Mouse (Mus musculus) lung, postnatal 10 days (tissue): ENCODE data around the gene Cant1.

Source experiments
- DNase-seq: peaks from one replicate; pipeline ENCODE4 v3.0.0; 2021

Gene Cant1

DNA sequence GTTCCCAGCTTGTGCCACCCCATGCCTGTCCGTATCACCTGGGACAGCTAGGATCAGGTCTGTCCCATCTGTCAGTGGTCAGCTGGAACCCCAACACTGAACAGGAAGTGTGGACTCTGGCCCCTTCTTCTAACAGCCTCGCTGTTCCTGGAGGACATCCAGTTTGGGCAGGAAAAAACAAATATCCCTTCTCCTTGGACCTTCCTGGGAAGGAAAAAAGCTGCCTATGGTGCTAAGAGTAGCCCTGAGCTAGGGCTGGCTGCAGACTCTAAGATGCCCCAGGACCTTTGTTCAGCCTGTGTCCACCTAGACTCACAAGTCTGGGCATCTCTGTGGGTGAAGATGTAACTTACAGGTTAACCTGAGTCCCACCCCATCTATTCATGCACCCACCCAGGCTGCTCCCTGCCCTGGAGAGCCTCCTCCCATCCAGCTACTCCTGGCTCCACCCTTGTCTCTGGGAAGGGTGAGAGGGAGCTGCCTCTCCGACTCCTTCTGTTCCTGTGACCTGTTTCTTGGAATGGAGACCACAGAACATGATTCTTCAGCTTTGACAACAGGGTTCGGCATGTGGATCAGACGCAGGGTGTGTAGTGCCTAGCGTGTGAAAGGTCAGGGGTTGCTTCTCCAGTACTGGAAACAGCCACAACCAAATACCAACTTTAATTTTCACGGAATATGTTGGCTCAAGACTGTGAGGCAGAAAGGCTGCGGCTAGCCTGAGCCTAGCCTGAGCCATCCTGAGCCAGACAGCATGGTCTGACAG lies 10.2 kb upstream of the Cant1 start:
- peak; percentile 68 for DNase-seq

DNA sequence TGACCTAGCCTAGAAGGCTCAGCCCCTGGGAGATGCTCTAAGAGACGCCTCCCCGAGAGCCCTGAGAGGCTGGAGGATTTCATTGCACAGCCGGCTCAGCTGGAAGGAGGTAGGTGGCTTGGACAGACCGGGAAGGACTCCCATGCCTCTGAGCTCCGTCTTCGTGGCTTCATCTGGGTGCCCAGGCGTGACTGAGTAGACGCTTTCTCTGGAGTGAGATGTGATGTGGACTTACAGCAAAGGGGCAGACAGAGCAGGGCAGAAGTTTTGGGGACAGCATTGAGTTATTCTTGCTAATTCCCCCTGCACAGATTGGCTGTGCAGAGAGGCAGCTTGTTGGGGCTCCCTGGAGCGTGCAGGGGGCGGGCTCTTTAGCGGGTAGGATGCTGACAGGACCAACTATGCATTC lies 9.6 kb upstream of the Cant1 start:
- peak; percentile 51 for DNase-seq

DNA sequence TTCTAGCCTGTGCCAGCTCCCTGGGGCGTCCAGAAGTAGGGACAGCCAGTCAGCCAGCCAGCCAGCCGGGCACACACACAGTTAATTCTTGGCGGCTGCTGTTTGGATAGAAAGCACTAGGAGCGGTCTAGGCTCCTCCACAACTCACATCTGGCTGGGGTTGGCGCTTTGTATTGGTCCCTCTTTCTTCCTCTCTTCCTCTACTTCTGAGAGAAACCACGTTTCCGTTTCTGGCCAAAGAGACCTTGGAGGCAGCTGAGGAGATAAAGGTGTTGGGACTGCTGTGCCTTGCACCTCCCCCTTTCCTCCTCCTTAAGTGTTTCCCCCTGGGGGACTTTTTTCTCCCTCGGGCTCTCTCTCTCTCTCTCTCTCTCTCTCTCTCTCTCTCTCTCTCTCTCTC lies 9.1 kb upstream of the Cant1 start, which contains the start of gene C1qtnf1:
TSS of gene C1qtnf1 (plus strand) at position 218 of the 400 bp plus-strand sequence.
- DNase-seq = peak; percentile 58

DNA sequence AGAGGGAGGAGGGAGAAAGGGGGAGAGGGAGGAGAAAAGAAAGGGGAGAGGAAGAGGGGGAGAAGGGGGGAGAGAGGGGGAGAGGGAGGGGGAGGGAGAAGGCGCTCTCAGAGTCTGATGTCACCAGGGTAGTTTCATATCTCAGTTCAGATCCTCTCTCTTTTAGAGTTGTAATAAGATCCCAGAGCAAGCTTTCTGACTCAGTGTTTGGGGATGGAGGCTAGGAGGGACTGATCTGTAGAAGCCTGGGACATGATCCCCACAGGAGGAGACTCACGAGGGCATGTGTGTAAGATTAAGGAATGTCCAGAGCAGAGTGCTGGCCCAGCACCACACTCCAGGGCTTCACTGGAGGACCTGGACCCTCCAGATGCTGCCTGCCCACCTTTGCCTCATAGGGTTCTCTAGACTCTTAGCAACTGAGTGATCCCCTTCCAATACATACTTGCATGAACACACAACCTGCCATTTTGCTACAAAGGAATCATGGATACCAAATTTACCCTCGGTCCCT lies 8.4 kb upstream of the Cant1 start:
- no peak for DNase-seq

DNA sequence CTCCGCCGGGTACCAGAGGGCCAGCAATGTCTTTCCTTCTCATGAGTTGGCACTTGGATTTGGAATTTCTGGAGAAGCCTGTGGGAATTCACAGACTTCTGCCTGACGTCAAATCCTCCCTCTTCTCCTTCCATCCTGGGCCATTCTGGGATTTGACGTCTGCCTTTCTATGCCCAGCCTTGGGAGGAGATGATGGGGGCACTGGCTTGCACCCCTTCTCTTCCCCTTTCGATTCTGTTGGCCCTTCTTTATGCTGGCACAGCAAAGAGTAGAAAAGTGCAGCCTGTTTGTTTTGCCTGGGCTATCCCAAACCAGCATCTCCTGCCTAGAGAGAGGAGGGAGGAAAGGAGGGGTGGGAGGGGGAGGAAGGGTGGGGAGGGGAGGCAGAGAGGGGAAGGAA lies 7.9 kb upstream of the Cant1 start:
- no peak for DNase-seq

DNA sequence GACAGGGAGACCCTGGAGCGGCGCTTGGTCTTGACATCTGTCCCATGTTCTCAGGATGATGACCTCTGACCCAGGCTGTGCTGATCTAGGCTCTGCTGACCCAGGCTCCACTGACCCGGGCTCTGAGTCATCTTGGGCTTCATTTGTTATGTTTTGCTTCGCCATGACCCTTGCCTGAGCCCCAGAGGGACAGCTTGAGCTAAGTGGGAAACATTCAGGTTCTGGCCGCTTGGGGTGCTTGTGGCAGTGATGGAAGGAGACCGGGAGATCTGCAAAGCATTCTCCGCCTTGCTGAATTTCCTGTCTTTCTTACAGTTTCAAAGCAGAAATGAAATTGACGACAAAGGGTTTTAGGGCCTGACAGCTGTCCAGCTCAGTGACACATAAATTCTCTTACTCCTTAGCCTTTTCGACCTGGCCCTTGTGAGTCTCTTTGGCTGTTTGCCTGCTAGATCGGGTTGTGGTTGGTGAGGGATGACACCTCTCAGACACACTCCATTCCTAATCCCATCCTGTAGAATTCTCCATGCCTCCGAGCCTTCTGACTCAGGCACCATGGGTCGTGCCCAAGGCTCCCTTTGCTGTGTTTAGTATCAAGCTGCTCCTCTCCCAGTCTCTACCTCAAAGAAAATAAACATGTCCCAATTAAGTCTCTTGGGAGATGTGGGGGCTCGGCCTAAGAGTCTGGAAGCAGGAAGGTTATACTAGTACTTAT lies 5.9 kb upstream of the Cant1 start:
- DNase-seq = peak; percentile 65

DNA sequence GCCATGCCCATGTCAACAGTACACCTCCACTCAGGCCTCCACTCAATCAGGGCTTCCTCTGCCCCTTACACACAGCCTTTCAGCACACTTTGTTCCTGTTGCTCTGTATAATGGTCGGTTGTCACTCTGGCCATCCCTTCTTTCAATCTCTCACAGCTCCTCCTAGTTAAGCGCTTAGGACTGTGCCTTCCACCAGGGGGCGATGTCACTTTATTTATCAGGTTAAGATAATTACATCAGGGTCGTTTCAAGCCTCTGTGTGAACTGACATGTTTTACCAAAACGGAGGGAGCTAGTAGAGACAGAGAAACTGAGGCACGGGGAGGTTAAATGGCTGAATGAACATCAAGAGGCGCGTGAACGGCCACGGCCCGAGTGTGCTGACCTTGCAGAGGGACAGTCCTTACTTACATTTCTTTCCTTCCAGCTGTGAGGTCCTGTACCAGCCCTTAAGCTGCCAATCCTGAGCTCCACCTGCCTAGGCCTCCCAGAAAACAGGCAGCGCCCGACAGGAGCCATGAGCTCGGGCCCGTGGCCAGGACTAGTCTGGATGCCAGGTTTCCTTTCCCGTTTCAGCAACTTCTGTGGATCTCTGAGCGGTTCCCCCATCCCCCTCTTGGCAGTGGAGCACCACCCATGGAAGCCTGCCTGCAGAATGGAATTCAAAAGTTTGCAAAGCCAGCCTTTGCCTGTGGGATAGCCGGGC lies 4.5 kb upstream of the Cant1 start:
- peak; percentile 89 for DNase-seq

DNA sequence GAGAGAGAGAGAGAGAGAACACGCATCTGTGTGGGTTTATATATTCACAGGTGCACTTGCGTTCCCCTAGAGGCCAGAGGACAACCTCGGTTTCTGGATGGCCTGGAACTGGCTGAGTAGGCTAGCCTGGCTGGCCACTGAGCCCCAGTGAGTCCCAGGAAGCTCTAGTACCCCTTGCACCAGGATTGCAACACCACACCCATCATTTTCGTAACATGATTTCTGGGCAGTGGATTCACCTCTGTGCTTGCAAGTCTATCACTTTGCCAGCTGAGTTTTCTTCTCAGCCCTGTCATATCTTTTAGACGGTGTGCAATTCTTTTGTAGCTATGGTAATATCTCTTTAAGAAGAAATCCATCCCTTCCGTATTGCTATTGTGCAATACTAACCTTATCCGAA lies 1.4 kb upstream of the Cant1 start:
- no peak for DNase-seq

DNA sequence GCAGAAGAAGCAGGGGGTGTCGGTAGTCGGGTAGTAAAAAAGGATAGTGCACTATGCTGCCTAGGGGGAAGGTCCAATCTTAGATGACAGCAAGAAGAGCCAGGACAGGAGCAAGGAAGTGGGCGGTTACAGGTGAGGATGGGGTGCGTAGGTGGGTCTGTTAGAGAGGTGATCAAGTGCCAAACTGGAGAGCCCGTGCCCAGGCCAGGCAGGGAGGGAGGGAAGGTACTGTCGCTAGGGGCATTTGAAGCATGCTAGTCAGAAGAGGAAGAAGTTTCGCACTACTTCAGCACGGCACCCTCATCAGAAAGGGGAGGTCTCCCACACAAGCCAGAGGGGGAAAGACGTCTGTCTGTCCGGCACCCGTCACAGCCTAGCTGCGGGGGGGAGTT lies 448 bp downstream of the Cant1 start:
- peak; percentile 42 for DNase-seq

DNA sequence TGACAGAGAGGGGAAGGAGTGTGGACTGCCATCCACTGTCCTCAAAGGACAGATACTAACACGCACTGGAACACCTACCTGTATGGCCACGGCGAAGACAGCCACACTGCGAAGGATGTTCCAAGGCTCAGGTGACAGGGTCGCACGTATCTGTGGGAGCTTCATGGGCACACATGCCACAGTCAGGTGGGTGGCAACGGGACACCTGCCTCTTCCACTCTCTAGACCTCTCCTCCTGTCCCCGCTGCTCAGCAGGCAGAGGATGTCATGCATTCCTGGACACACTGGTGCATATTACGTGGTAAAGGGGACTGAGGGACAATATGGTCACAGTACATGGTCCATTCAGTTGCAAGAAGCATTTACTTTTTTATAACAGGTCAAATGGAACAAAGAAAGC lies 1.4 kb downstream of the Cant1 start:
- DNase-seq = no peak

DNA sequence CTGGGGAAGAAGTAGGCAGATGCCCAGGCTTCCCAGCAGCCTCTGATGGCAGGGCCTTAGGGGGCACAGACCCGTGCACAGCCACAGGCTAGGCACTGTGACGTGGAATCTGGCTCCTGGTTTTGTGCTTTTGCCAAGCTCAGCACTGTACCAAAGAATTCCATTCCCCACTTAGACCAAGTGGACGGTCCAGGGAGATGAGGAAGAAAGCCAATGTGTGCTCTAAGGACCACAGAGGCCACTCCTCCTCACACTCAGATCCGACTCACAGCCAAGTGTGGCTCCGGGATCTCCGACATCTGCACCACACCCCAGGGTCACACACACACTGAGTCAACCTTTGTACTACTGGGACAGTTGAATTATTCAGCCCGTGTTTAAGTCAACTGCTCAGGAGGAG lies 2.8 kb downstream of the Cant1 start:
- DNase-seq = peak; percentile 41

DNA sequence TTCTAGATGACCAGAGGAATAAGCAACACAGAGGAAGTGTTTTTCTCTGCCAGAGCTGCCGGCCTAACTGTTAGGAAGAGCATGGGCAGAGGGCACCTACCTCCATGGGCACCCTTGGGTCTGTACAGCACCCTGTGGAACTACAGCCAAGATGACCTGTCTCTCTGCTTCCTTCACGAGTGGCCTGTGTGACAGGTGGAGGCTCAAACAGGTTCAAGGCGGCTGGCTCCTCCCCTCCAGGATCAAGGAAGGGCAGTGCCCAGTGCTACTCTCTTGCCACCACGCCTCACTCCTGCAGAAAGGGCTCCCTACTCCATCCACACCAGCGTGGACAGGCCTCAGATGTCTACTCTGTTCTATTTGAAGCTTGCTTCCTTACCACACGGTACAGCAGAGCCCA lies 3.3 kb downstream of the Cant1 start:
- no peak for DNase-seq

DNA sequence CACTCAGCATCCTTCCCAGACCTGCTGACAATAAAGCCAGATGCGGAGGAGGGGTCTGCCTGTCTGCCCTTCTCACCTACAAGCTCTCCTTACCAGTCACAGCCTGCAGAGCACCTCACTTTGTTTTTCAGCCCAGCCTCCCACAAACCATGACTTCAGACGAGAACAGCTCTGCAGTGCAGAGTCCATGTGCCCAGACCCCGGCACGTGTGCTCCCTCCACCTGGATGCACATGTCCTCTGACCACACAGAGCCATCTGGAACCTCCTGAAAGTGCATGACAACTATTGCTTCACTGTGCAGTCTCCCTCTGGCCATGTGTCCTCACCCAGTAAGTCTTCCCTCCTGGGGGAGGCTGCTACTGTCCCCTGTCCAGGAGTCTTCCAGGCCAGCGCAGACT lies 4.6 kb downstream of the Cant1 start:
- DNase-seq = no peak

DNA sequence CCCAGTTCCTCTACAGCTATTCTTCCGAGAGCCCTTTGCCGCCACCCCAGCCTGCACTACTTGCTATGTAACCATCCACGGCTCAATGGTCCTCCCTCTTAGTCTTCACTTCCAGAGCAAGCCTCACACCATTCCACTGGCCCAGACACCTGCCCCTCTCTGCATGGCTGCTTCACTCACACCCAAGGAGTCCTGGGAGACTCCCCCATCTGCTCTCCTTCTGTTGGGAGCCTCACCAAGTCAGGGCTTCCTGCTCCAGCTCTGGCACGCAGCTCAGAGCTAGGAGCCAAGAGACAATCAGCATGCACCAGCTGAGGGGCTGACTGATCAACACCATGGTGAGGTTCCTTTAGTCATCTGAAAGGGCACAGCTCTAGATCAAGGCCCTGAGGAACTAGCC lies 5.8 kb downstream of the Cant1 start:
- DNase-seq = no peak

DNA sequence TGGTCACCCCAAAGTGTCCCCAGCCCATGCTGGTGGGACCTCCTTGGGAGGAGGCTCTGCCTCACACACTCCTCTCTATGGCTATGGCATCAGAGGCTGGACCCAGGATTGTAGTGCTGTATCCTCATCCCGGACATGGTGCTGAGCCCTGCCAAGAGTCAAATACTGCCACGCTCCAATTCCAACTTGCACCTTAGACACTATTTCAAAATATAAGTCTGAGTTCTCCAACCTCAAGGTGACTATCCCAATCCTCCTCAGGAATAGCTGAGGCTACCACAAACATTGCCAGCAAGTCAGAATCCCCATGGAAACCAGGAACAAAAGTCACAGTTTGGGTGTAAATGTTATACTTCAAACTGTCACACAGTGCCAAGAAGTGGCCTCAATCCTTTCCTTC lies 6.3 kb downstream of the Cant1 start:
- no peak for DNase-seq

DNA sequence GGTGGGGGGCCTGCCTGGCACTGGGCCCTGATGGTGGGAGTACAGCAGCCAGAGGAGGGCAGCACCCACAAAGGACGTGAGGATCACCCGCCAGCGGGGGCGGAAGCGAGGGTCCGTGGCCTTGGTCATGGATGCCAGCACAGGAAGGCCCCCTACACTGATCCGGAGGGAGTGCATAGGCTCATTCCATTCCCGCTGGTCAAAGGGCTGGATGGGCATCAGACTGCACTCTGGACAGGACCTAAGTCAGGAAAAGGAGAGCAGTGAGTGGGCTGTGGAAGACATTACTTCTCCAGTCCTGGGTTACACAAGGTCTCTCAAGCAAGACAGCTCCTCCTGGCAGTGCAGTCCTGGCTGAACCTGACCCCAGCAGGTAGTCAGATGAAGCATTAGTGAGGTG lies 7.6 kb downstream of the Cant1 start:
- no peak for DNase-seq

DNA sequence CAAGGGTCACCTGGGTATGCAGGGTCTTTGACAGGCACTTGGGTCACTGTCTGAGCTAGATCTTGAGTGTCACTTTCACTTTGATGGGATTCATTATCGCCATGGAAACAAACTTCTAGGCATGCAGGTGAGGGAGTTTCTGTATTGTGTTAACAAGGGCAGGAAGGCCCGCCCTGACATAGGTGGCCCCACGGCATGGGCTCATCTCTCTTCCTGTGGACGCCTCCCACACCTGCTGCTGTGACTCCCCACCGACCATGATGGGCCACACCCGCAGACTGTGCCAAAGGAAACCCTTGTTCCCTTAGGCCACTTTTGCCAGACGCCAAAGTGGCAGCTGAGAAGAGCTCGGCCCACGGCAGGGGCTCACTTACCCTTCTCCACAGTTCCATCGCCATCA lies 8.4 kb downstream of the Cant1 start:
- no peak for DNase-seq

DNA sequence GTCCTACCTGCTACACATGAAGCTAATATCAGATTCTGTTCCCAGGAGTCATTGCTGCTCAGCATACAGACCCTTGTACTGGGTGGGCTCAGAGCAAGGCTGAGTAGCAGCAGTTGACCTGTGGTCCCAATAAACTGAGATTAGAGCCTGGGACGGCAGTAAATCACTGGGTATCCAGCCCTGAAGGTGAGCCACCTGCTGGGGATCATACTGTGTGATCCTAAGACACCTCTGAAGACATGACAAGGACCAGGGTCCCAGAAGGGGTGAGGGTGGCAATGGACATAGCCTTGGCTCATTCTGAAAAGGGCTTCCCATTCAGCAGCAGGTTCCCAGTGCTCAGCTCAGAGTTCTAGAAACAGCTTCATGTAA lies 8.8 kb downstream of the Cant1 start:
- DNase-seq = no peak

DNA sequence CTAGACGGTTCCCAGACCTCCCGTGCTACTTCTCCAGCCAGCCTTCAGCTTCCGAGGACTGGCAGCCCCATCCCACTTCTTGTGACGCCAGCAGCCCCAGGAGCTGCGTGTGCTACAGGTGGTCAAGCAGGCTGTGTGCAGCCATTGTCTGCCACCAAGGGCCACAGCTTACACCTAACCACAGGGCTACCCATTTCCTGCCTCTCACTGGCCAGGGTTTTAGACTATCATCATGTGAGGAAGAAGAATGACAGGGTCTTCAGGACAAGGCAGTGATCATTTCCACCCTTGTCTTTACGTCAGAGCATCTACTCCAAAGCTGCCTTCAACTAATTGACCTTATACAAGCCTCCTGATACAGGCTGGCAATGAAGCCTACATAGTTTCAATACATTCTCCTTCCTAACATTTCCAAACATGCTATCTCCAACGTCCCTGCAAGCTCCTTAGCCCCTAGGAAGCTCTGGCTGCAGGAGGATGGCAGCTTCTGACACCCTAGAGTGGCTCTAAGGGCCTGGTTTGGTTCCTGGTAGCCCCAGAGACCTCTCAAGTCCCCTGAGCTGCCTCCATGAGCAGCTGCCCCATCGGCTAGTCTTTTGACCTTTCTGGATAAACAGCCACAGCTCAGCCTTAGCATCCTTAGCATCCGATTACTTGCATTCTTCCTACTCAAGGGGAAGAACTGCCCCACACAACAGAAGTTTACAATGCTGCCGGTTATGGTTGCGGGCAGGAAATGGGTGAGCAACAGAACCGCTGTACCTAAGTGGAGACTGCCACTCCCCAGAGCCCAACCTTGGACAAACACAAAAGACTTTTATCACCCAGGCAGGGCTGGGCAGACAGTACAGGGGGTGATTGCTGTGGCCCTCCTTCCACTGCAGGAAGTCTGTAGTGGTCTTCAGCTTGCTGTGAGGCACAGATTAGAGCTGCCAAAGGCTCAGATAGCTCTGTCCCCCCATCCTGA lies 9.5 kb downstream of the Cant1 start:
- DNase-seq = no peak

DNA sequence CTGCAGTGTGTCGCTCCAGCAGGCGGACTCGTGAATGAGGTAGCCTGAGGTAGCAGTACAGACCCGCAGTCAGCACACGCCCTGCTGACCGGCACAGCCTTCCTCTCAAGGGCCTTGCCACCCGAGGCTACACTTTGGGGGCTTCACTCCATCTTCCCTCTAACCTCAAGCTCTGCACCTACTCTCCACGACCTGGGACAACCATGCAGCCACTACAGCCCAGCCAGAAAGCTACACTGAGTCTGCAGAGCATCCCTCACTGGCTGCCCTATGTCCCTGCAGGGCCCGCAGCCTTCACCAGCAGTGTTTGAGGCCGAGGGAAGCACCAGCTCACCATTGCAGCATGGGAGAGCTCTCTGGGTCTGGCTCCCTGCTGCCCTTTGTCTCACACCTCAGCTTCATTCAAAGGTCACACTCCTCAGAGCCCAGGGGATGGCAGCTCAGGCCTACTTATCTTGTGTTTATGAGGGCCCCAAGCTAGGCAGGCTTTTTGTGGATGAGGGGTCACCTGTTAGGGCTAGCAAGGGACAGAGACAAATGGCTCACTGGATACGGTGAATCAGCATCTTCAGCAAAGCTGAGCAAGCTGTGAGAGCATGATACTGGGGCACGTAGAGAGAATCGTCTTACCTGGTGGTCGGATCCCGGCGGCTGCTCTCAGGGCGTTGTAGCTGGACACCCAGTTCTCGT lies 10.7 kb downstream of the Cant1 start:
- no peak for DNase-seq

DNA sequence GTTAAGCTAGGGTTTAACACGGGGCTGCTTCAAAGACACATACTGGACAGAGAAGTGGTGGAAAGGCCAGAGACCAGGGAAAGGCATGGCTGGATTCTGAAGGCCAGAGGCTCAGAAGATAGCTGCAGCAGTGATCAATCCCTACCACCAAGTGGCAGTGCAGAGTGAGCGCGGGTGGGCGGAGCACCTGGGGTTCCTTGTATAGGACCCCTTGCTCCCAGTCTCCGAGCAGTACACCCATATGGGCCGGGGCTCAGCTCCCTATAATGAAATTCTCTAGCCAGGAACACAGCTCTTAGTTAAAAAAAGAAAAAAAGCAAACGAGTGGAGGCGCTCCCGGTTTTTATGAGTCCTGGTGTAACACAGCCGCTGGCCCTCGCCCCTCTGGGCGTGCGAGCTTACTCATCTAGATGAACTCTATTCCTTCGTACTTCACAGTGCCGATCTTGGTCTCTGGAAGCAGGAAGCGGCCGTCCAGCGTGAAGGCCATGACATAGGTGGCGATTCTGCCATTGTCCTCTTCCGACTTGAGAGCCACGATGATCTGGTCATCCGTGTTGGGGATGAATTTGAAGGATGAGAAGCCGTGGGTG lies 11.5 kb downstream of the Cant1 start:
- peak; percentile 73 for DNase-seq

DNA sequence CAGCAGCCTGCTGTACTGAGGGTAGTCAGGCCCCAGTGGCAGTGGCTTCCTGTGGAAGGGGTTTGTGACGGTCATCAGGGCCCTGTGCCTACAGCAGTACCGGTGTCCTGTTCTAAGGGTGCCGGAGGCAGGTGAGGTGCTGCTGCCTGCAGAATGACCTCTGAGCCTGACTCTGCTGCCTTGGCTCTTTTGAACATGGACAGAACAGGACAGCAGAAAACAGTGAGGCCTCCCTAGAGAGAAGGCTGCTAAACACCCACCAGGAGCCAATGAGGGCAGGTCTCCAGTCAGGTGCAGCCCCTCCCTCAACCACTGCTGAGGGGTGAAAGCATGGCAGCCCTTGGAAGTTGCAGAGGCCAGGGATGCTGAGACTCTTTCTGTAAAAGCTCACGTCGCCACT lies 12.4 kb downstream of the Cant1 start:
- DNase-seq = peak; percentile 3
